Mouse (Mus musculus) forebrain, embryonic 15.5 days (tissue): ENCODE measurements at regions not wholly inside any gene's neighbourhood (a gene's known extent, or its start where the extent isn't known, plus 50 kb on each side); places are given as distances from the start of the nearest gene placed in this dataset.
A peak's percentile ranks its signal among the peaks of the same experiment; 100 is the strongest.

Experiments used
- ATAC-seq: fragments of 200-750 bp; cut with Nextera tagmentation; replicated peaks from 2 replicates; pipeline ENCODE4 v1.8.0; 2017; ENCODE audit warnings: mild to moderate bottlenecking, moderate TSS enrichment, moderate library complexity
- H3K27ac ChIP-seq: fragments of 300-500 bp; sonication (generic); replicated peaks from 2 replicates; pipeline ENCODE4 v1.5.1; 2015; ENCODE audit warnings: mild to moderate bottlenecking, inconsistent platforms
- H3K27me3 ChIP-seq: fragments of 300-500 bp; sonication (generic); 2 replicates; pipeline ENCODE4 v1.6.1; 2015; ENCODE audit warnings: inconsistent platforms
- H3K36me3 ChIP-seq: fragments of 300-500 bp; sonication (generic); 2 replicates; pipeline ENCODE4 v1.6.1; 2015; ENCODE audit warnings: mild to moderate bottlenecking, inconsistent platforms
- H3K4me1 ChIP-seq: fragments of 300-500 bp; sonication (generic); 2 replicates; pipeline ENCODE4 v1.6.1; 2015; ENCODE audit warnings: inconsistent platforms
- H3K4me2 ChIP-seq: fragments of 300-500 bp; sonication (generic); replicated peaks from 2 replicates; pipeline ENCODE4 v1.6.1; 2015; ENCODE audit warnings: mild to moderate bottlenecking, inconsistent platforms
- H3K4me3 ChIP-seq: fragments of 300-500 bp; sonication (generic); 2 replicates; pipeline ENCODE4 v1.5.1; 2015; ENCODE audit warnings: mild to moderate bottlenecking, inconsistent platforms
- H3K9ac ChIP-seq: fragments of 300-500 bp; sonication (generic); replicated peaks from 2 replicates; pipeline ENCODE4 v1.6.1; 2015; ENCODE audit warnings: mild to moderate bottlenecking, inconsistent platforms
- H3K9me3 ChIP-seq: fragments of 300-500 bp; sonication (generic); 2 replicates; pipeline ENCODE4 v1.6.1; 2016; ENCODE audit warnings: inconsistent platforms
- WGBS: fragments of 180-500 bp; shearing (Covaris S2); methylation state at CpG from one replicate; pipeline ENCODE4 v1.1.7; 2015; ENCODE audit warnings: mixed read lengths; 5-methylcytosine and 5-hydroxymethylcytosine counted together

DNA sequence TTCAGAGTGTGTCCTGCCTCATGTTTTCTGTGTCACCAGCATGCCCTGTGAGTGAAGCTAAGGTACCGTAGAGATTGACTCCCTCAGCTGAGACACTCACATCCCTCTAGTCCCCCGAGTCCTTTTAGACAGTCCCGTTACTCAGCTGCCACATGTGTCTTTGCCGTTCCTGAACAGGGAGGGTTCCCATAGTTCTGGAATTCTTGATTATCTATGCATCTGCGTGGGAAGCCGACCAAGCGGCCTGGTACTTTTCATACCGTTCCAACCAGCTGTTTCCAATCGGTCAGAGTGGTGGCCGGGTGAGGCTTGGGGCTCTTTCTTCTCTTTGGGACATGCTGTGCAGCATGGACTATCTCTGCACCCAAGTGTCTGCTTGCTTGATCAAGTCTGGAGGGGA lies 82.3 kb upstream of the Spin1 start:
- Histone ChIP-seq H3K27ac (no peak overlapping the region), H3K9ac (no peak overlapping the region), H3K4me2 (no peak overlapping the region), H3K27me3 (no peaks in the 10 kb centered on the region), H3K9me3 (no peaks in the 10 kb centered on the region), H3K36me3 (no peaks in the 10 kb centered on the region), H3K4me1 (0 out of 2 replicates have a peak, but pooled peaks cover 5% of the 10 kb centered on the region), H3K4me3 (no peak overlapping the region)
- 83% methylated on average over 10 of the region's 10 CpGs for WGBS
- ATAC-seq = no peak

GRCm38 (mm10) chr13:51022401-51023250 lies 78.1 kb upstream of the Spin1 start:
- ATAC-seq = peak; percentile 73
- H3K4me3 ChIP-seq = no peak overlapping the region
- H3K9me3 ChIP-seq = no peaks in the 10 kb centered on the region
- no peaks in the 10 kb centered on the region for H3K36me3 ChIP-seq
- H3K27me3 ChIP-seq = no peaks in the 10 kb centered on the region
- no peak overlapping the region for H3K9ac ChIP-seq
- 44% methylated on average over 13 of the region's 13 CpGs for WGBS
- H3K4me2 ChIP-seq = no peak overlapping the region
- no peak overlapping the region for H3K27ac ChIP-seq
- 0 out of 2 replicates have a peak, but pooled peaks cover 5% of the 10 kb centered on the region for H3K4me1 ChIP-seq

DNA sequence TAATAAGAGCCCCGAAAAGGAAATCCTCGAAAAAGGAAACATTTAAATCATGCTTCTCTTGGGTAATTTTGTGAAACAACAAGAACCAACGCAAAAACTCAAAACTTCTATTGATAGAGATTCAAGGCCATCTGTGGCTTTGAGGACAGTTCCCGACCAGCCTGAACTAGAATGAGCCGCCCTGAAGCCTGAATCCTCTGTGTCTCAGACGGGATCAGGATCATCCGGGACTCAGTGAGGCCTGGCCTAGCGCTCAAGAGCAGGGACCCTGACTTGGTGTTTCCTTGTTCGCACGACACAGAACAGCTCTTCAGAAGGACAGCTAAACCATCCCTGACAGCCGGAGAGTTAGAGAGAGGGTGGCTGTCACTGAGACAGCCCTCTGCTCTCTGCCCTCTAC lies 77.4 kb upstream of the Spin1 start:
- WGBS = 83% methylated on average over 11 of the region's 11 CpGs
- no peak for ATAC-seq
- Histone ChIP-seq H3K4me3 (no peak overlapping the region), H3K4me1 (0 out of 2 replicates have a peak, but pooled peaks cover 5% of the 10 kb centered on the region), H3K9me3 (no peaks in the 10 kb centered on the region), H3K27me3 (no peaks in the 10 kb centered on the region), H3K36me3 (no peaks in the 10 kb centered on the region), H3K9ac (no peak overlapping the region), H3K4me2 (no peak overlapping the region), H3K27ac (no peak overlapping the region)

DNA sequence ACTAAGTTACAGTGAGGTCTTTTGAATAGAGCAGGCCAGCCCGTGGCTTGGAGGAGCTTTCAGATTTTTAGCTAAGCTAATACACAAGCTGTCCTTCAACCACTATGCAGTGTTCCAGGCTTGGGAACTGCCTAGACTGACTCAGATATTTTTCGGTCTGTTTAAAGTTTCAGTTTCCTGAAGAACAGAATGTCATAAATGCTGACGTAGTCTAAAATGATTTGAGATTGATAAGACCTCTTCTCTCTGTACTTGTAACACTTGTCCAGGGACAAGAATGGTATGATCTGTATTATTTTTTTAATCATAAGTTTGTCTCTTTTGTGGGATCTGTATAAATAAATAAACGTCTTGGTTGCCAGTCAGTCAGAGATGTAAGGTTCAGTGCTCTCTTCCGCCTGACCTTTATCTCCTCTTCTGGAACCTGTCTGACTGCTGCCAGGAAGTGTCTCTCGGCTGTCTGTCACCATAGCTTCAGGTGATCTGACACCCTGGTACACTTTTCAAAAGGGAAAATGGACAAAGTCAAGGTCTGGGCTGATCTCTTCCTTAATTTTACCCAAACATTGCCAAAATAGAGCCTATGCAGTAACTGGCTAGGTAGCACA lies 74.3 kb upstream of the Spin1 start:
- Histone ChIP-seq H3K4me2 (no peak overlapping the region), H3K4me1 (0 out of 2 replicates have a peak, but pooled peaks cover 5% of the 10 kb centered on the region), H3K27ac (no peak overlapping the region), H3K9me3 (no peaks in the 10 kb centered on the region), H3K9ac (no peak overlapping the region), H3K36me3 (no peaks in the 10 kb centered on the region), H3K4me3 (no peak overlapping the region), H3K27me3 (no peaks in the 10 kb centered on the region)
- ATAC-seq = no peak
- WGBS = 88% methylated on average over 6 of the region's 6 CpGs

DNA sequence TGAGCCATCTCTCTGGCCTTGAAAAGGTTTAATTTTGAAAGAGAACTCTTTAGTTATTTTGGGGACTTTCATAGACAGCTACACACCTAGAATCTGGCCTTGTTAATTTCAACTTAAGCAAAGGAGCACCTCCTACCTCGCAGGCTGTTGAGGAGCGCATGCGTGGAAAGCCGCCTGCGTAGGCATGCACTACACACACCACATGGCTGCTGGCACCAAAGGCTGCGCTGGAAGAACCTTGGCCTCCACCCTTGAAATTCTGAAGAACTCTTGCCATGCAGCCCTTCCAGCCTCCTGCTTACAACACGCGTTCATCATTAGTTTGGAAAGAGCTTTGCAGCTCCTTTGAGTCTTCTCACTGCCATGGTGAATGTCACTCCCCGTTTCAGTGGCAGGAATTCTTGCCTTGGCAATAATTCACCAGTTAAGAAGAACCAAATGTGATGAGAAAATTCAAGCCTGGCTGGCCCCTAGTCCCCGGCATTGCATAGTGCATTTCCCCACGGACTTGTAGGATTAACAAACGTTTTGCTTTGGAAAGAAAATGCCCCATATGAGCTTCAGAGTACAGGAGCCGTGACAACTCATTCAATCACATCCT lies 62.7 kb upstream of the Spin1 start:
- Histone ChIP-seq H3K27me3 (no peaks in the 10 kb centered on the region), H3K4me3 (no peak overlapping the region), H3K27ac (no peak overlapping the region), H3K4me1 (no peaks in the 10 kb centered on the region), H3K36me3 (no peaks in the 10 kb centered on the region), H3K9me3 (no peaks in the 10 kb centered on the region; the same call in 1 of the 2 replicates), H3K4me2 (no peak overlapping the region), H3K9ac (no peak overlapping the region)
- 86% methylated on average over 13 of the region's 13 CpGs for WGBS
- ATAC-seq = no peak

- no peak overlapping the region for H3K4me2 ChIP-seq
- ATAC-seq = no peak
- WGBS = 82% methylated on average over 4 of the region's 4 CpGs
- no peak overlapping the region for H3K4me3 ChIP-seq
- H3K27ac ChIP-seq = no peak overlapping the region
- no peaks in the 10 kb centered on the region; the same call in 1 of the 2 replicates for H3K9me3 ChIP-seq
- no peak overlapping the region for H3K9ac ChIP-seq
- no peaks in the 10 kb centered on the region for H3K36me3 ChIP-seq
- H3K27me3 ChIP-seq = no peaks in the 10 kb centered on the region
- no peaks in the 10 kb centered on the region for H3K4me1 ChIP-seq
Observed at GRCm38 (mm10) chr13:51038955-51039354, 61.7 kb upstream of the Spin1 start.

DNA sequence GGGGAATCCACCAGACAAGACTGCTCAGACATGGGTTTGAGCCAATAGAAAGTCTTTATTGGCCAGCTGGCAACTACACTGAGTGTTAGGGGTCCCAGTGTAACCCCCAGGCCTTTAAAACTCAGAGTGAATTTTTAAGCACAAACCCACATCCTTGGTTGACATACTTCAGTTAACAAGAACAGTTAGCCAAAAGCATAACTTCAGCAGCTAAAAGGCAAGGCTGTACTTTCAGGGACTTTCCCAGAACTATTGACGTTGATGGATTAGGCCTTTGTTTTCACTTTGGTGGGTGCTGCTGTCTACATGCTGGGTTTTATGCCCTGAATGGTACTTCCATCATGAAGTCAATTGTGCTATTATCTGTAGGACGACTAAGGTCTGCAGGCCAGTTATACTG lies 59.6 kb upstream of the Spin1 start:
- H3K27ac ChIP-seq = no peak overlapping the region
- no peak for ATAC-seq
- no peak overlapping the region for H3K4me3 ChIP-seq
- no peaks in the 10 kb centered on the region for H3K4me1 ChIP-seq
- H3K36me3 ChIP-seq = no peaks in the 10 kb centered on the region
- H3K4me2 ChIP-seq = no peak overlapping the region
- H3K27me3 ChIP-seq = no peaks in the 10 kb centered on the region
- no peaks in the 10 kb centered on the region; the same call in 1 of the 2 replicates for H3K9me3 ChIP-seq
- H3K9ac ChIP-seq = no peak overlapping the region
- 72% methylated on average over 2 of the region's 2 CpGs for WGBS

GRCm38 (mm10) chr13:51042881-51043402 lies 57.7 kb upstream of the Spin1 start:
- no peak overlapping the region for H3K4me2 ChIP-seq
- no peak overlapping the region for H3K4me3 ChIP-seq
- no peaks in the 10 kb centered on the region; the same call in 1 of the 2 replicates for H3K9me3 ChIP-seq
- no peaks in the 10 kb centered on the region for H3K36me3 ChIP-seq
- WGBS = 95% methylated on average over 9 of the region's 9 CpGs
- no peaks in the 10 kb centered on the region for H3K4me1 ChIP-seq
- H3K27ac ChIP-seq = no peak overlapping the region
- no peak for ATAC-seq
- no peaks in the 10 kb centered on the region for H3K27me3 ChIP-seq
- H3K9ac ChIP-seq = no peak overlapping the region
